Mouse (Mus musculus) heart, embryonic 16.5 days (tissue): Measurements from ENCODE around the gene Dph3. TPM values are rescaled to one million over a fixed set of nuclear protein-coding genes. Genes with fewer than 3 reads are reported as not detected.
A peak's percentile ranks its signal among the peaks of the same experiment; 100 is the strongest.
"Not testable (repeated sequence)": the region's sequence is repeated elsewhere in the genome, so short reads cannot be mapped to it uniquely, and the experiment has no call there.

Source experiments
- ATAC-seq: fragments of 200-750 bp; cut with Nextera tagmentation; replicated peaks from 2 replicates; pipeline ENCODE4 v1.8.0; 2017; ENCODE audit warnings: moderate number of reproducible peaks; ENCODE audit not compliant: insufficient read depth, low FRiP score; ENCODE audit errors: extremely low read depth
- H3K27ac ChIP-seq: fragments of 300-500 bp; sonication (generic); 2 replicates; pipeline ENCODE4 v1.5.1; 2014; ENCODE audit warnings: mild to moderate bottlenecking, low read length, control low read depth, moderate library complexity
- H3K27me3 ChIP-seq: fragments of 300-500 bp; sonication (generic); 2 replicates; pipeline ENCODE4 v1.6.1; 2014; ENCODE audit warnings: low read length, mixed read lengths; ENCODE audit not compliant: control insufficient read depth, insufficient read depth
- H3K36me3 ChIP-seq: fragments of 300-500 bp; sonication (generic); 2 replicates; pipeline ENCODE4 v1.6.1; 2014; ENCODE audit not compliant: control insufficient read depth, insufficient read depth
- H3K4me1 ChIP-seq: fragments of 300-500 bp; sonication (generic); 2 replicates; pipeline ENCODE4 v1.6.1; 2014; ENCODE audit warnings: low read length, mixed read lengths; ENCODE audit not compliant: control insufficient read depth, insufficient read depth
- H3K4me2 ChIP-seq: fragments of 300-500 bp; sonication (generic); 2 replicates; pipeline ENCODE4 v1.6.1; 2014; ENCODE audit warnings: low read depth, mild to moderate bottlenecking, control low read depth, low read length
- H3K4me3 ChIP-seq: fragments of 300-500 bp; sonication (generic); 2 replicates; pipeline ENCODE4 v1.5.1; 2014; ENCODE audit warnings: mild to moderate bottlenecking, control low read depth, low read length
- H3K9ac ChIP-seq: fragments of 300-500 bp; sonication (generic); 2 replicates; pipeline ENCODE4 v1.6.1; 2014; ENCODE audit warnings: low read length, control low read depth
- H3K9me3 ChIP-seq: fragments of 300-500 bp; sonication (generic); replicated peaks from 2 replicates; pipeline ENCODE4 v1.6.1; 2016; ENCODE audit warnings: low read length; ENCODE audit not compliant: control insufficient read depth
- WGBS: fragments of 180-500 bp; shearing (Covaris S2); extraction: QIAGEN DNeasy Blood & Tissue Kit; methylation state at CpG from one replicate; pipeline ENCODE4 v1.1.7; 2014; 5-methylcytosine and 5-hydroxymethylcytosine counted together
- polyA plus RNA-seq: library from polyadenylated mRNA; unstranded; fragments of >200 nt; fragmentation: Nextera tagmentation; extraction: Ambion mirVana; gene quantifications from 2 replicates; pipeline ENCODE4 v1.2.1, GENCODE M21; 2015

The Dph3 gene
- polyA plus RNA-seq, 1 experiment from 2014 or later, result 71.6 TPM

DNA sequence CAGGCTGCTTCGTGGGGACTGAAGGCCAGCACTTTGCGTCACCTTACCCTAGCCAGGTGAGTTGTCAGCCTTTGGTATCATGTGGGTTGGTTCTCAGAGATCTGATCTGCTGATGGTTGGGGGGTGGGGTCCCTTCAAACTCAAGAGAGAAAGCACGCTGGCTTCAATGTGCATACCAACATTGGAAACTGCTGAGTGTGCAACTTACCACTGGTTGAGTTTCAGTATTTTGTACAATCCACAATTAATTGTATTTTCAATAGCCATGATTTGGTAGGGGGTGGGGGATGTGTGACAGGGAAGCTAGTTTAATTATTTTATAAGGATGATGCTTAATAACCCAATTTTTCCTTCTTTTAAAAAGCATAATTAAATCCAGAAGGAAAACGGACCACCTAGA is 6.2 kb upstream of the Dph3 start:
- Histone ChIP-seq H3K4me1 (peaks cover 20% of the 10 kb centered on the region), H3K9me3 (no peaks in the 10 kb centered on the region), H3K4me3 (no peak overlapping the region), H3K9ac (no peak overlapping the region), H3K4me2 (no peak overlapping the region), H3K27ac (no peak overlapping the region), H3K27me3 (no peaks in the 10 kb centered on the region), H3K36me3 (peaks cover 25% of the 10 kb centered on the region)
- 81% methylated on average over 4 of the region's 4 CpGs for WGBS
- no peak for ATAC-seq

DNA sequence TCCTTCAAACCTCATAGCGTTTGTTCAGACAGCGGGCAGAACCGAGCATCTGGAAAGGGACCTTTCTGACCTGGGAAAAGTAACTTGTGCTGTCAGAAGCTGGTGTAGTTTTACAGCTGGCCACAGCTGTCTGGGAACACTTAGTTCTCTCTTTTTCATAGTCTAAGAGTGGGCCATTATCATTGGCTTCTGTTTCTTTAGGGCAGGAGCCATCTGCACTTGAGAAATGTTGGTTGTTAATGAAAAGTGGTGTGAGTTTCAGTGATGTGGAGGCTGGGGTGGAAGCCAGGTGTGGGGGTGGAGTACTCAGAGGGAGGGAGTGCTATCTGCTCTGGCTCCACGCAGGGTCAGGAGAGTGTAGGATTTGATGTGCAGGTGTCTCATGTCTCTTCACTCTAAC is 5.6 kb upstream of the Dph3 start:
- no peak for ATAC-seq
- no peak overlapping the region for H3K4me3 ChIP-seq
- no peaks in the 10 kb centered on the region for H3K9me3 ChIP-seq
- peaks cover 22% of the 10 kb centered on the region for H3K36me3 ChIP-seq
- WGBS, result 73% methylated on average over 4 of the region's 4 CpGs
- H3K27ac ChIP-seq, result no peak overlapping the region; the same call in 1 of the 2 replicates
- H3K9ac ChIP-seq, result no peak overlapping the region
- H3K27me3 ChIP-seq, result no peaks in the 10 kb centered on the region
- H3K4me1 ChIP-seq, result peaks cover 22% of the 10 kb centered on the region
- no peak overlapping the region for H3K4me2 ChIP-seq

DNA sequence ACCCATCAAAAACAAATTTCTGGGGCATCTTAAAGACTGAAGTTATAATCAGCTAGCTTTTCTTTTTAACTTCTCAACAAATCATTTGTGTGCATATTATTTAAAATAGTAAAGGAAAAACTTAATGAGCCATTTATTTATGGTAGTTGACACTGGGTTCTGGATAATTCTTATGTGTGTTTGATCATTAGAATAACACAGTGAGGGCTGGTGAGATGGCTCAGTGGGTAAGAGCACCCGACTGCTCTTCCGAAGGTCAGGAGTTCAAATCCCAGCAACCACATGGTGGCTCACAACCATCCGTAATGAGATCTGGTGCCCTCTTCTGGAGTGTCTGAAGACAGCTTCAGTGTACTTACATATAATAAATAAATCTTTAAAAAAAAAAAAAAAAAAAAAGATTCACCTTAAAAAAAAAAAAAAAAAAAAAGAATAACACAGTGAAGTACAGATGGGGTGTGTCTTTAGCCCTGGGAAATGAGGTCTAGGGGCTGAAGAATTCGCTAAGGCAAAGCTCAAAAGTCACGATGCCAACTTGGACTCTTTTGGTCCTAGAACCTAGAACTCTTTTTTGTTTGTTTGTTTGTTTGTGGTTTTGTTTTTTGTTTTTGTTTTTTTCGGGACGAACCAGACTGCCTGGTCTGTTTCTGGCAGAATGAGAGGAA is 2.2 kb upstream of the Dph3 start:
- H3K4me2 ChIP-seq, H3K4me3 ChIP-seq, H3K27me3 ChIP-seq, H3K9me3 ChIP-seq, H3K36me3 ChIP-seq, ATAC-seq, H3K9ac ChIP-seq, H3K27ac ChIP-seq: not testable (repeated sequence)
- 88% methylated on average over 7 of the region's 7 CpGs for WGBS
- peaks cover 11% of the 10 kb centered on the region for H3K4me1 ChIP-seq

DNA sequence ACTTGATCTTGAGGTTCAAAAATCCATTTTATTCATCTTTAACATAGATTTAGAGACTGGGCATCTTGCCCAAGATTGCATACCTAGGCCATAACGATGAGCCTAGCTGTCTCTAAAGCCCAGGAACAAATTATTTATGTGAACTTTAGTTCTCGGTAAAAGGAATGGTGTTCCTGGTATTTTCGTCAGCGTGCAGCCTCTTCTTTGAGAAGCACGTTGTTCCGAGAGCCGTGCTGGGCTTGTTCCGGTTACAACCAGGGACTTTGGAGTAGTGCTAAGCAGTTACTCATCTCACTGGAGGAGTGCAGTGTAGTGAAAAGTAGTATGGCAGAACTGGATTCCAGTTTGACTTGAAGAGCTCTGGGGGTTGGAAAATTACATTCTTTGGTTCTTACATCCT is 697 bp upstream of the Dph3 start:
- ATAC-seq, result no peak
- 8% methylated on average over 8 of the region's 8 CpGs for whole genome bisulfite sequencing
- Histone ChIP-seq H3K4me3 (peak overlapping the region; percentile 73), H3K36me3 (peaks cover 15% of the 10 kb centered on the region), H3K9ac (peak overlapping the region; percentile 80), H3K27ac (peak overlapping the region; percentile 89), H3K4me1 (peaks cover 11% of the 10 kb centered on the region), H3K27me3 (no peaks in the 10 kb centered on the region), H3K4me2 (peak overlapping the region; percentile 66), H3K9me3 (no peaks in the 10 kb centered on the region)

DNA sequence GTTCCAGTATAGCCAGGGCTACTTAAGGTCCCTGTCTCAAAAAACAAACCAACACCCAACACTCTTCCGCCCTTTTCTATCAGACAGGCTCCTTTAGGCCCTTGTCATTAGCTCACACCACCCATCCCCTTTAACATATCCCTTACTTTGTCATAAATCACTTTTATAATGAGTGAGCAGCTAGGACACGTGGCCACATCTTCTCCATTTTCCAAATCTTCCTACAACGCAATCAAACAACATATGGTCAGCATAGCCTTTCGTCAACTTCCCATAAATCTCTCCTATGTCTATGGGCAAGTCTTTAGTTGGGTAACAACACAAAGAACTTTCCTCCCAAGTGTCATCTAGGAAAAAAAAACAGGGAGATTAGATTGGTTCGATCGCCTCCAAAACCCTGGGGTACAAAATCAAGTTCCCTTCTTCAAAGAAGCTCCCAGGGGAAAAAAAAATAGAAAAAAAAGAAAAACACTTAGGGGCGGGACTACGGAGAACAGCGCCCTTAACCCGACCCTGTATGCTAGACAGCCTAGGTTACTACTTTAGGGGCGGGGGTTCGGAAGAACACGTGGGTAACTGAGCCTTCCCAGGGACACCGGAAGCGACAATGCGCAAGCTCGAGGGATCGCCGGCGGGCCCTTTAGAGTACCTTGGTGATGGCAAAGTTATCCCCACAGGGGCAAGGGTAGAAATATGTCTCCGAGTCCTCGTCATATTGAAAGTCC is 606 bp downstream of the Dph3 start, which contains the start of gene Oxnad1:
Gene Oxnad1 (plus strand): TSS at position 614 of the 725 bp plus-strand sequence.
- Histone ChIP-seq H3K36me3 (peaks cover 17% of the 10 kb centered on the region), H3K9ac (peak within 1 kb of the TSS; percentile 80), H3K4me3 (peak within 1 kb of the TSS; percentile 73), H3K27ac (peak within 1 kb of the TSS; percentile 89), H3K4me1 (peaks cover 11% of the 10 kb centered on the region), H3K4me2 (peak within 1 kb of the TSS; percentile 87), H3K27me3 (no peaks in the 10 kb centered on the region), H3K9me3 (no peaks in the 10 kb centered on the region)
- 3% methylated on average over 22 of the region's 22 CpGs for WGBS
- peak; percentile 91 for ATAC-seq

DNA sequence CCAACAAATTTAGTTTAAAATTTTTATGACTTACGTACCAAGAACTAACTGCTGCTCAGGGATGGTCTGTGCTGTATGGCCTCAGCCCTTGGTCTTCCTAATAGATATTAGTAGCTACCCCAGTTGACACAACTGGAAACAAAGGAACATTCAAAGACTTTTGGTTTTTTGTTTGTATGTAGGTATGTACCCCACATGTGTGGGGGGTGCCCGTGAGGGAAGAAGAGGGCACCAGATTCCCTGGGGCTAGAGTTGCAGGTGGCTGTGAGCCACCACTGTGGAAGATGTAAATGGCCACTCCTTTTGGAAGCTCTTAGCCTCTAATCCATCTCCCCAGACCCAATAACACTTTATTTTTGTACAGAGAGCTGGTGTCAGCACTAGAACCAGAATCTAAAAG is 2.1 kb downstream of the Dph3 start:
- Histone ChIP-seq H3K4me1 (peaks cover 11% of the 10 kb centered on the region), H3K27me3 (no peaks in the 10 kb centered on the region), H3K9ac (no peak overlapping the region), H3K4me2 (no peak overlapping the region), H3K27ac (no peak overlapping the region), H3K4me3 (no peak overlapping the region), H3K36me3 (peaks cover 17% of the 10 kb centered on the region), H3K9me3 (no peaks in the 10 kb centered on the region)
- 93% methylated on average over 2 of the region's 2 CpGs for WGBS
- ATAC-seq, result no peak

DNA sequence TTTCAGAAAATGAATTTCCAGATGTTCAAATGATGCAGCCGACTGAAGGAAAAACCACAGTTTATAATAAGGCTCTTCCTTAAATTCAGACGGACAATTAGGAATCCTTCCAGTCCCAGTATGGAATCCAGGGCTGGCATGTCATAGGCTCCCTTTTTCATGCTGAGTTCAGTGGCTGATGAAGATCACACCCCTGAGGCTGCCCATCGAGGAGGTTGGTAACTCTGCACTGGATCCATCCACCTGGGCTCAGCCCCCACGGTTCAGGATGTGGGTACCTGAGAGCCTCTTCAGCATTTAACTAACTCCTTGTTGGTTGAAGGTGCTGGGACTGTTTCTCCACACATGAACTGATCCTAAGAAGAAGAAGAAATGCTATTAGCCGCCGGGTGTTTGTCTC is 2.6 kb downstream of the Dph3 start:
- peaks cover 17% of the 10 kb centered on the region for H3K36me3 ChIP-seq
- no peaks in the 10 kb centered on the region for H3K27me3 ChIP-seq
- WGBS, result 92% methylated on average over 6 of the region's 6 CpGs
- H3K9me3 ChIP-seq, result no peaks in the 10 kb centered on the region
- no peak overlapping the region for H3K4me3 ChIP-seq
- no peak overlapping the region for H3K27ac ChIP-seq
- H3K4me2 ChIP-seq, result no peak overlapping the region
- ATAC-seq, result no peak
- peaks cover 11% of the 10 kb centered on the region for H3K4me1 ChIP-seq
- H3K9ac ChIP-seq, result no peak overlapping the region

DNA sequence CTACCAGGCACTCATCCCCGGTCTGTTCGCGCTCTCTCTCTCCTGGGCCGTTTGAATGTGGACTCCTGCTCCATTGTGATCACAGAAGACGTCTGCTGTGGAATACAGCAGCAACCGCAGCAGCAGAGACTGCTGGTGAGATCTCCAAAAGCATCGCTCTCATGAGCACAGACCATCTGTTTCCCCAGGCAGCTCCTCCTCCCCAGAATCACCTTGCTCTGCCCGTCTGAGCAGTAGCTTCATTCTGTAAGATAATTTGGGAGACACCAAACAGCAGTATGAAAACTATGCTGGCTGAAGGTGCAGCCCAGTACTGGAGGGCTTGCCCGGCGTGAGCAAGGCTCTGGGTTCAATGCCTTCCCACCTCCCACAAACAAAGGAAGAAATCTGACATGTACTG is 4.5 kb downstream of the Dph3 start:
- Histone ChIP-seq H3K4me1 (peaks cover 3% of the 10 kb centered on the region; the same call in 1 of the 2 replicates), H3K9ac (no peak overlapping the region), H3K27ac (no peak overlapping the region), H3K9me3 (no peaks in the 10 kb centered on the region), H3K36me3 (peaks cover 17% of the 10 kb centered on the region), H3K4me3 (no peak overlapping the region), H3K4me2 (no peak overlapping the region), H3K27me3 (no peaks in the 10 kb centered on the region)
- WGBS, result 76% methylated on average over 10 of the region's 10 CpGs
- no peak for ATAC-seq

DNA sequence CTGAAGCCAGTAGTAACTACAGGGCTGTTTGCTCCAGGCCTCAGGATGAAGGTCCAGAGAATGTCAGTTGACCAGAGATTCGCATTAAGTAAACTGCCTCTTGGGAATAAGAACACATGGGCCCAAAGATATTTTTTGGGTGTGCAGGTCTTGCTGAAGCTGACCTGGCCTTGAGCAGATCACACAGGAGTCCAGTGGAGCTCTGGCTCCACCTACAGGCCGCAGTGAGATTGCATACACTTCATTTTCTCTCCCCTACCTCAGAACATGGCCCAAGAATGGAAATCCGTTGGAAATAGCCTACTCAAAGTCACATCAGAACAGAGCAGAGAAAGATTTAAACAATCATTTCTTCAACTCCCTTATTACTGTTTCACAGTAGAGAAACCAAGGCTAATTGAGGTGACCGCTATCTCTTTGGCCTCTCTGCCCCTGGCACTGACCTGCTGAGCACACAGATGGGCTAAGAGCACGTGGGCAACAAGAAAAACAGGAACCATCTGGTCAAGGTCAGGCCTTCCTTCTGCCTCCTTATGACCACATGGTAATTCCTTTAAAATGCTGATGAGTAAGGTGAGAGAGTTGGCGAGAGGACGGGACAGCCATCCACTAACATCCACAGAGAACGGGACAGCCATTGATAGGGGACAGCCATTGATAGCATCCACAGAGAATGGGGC is 8.5 kb downstream of the Dph3 start:
- no peak overlapping the region for H3K9ac ChIP-seq
- H3K4me2 ChIP-seq, result no peak overlapping the region
- H3K9me3 ChIP-seq, result no peaks in the 10 kb centered on the region
- peaks cover 9% of the 10 kb centered on the region for H3K36me3 ChIP-seq
- H3K27me3 ChIP-seq, result no peaks in the 10 kb centered on the region
- 0 out of 2 replicates have a peak, but pooled peaks have one; percentile 12 for ATAC-seq
- peaks cover 19% of the 10 kb centered on the region for H3K4me1 ChIP-seq
- WGBS, result 49% methylated on average over 8 of the region's 8 CpGs
- H3K4me3 ChIP-seq, result no peak overlapping the region
- no peak overlapping the region for H3K27ac ChIP-seq
